Mouse (Mus musculus): ENCODE data around the gene Zbtb25.

DNA sequence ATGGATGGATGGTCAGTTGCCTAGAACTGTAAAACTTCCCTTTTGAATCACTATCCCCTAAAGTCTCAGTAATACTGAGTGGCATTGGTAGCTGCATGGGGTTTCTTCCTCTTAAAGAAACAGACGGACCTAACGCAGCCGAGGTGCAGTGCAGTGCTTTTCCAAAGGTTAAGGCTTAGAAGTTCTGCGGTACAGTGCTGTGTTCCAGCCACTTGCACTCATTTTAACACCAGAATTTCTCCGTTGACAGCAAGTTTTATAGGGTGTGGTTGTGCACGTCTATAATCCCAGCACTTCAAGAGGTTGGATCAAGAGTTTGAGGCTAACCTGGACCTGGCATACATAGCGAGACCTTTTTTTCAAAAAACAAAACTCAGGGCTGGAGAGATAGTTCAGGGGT, 2.6 kb upstream of the Zbtb25 start:
- TF ChIP-seq POLR2A (IDR thresholded peaks at IDR 0.05; ENCODE audit: extremely low read depth, insufficient read depth, low read length) (no peak), CTCF (IDR thresholded peaks at IDR 0.05; ENCODE audit: extremely low read depth, insufficient read depth, low read length) (no peak)

Data from cortical plate, adult 2 months (tissue).